Mouse (Mus musculus) hindbrain, postnatal 0 days (tissue): ENCODE measurements at regions not wholly inside any gene's neighbourhood (a gene's known extent, or its start where the extent isn't known, plus 50 kb on each side); places are given as distances from the start of the nearest gene placed in this dataset.

Source experiments
- ATAC-seq: fragments of 200-750 bp; cut with Nextera tagmentation; 2 replicates; pipeline ENCODE4 v1.8.0; 2017; ENCODE audit warnings: mild to moderate bottlenecking, moderate TSS enrichment, moderate library complexity
- DNase-seq: peaks from one replicate; pipeline ENCODE4 v3.0.0-alpha.2; 2015; ENCODE audit warnings: low spot score
- H3K27ac ChIP-seq: fragments of 300-500 bp; sonication (generic); 2 replicates; pipeline ENCODE4 v1.5.1; 2014; ENCODE audit warnings: mild to moderate bottlenecking
- H3K27me3 ChIP-seq: fragments of 300-500 bp; sonication (generic); 2 replicates; pipeline ENCODE4 v1.6.1; 2014; ENCODE audit warnings: low read length, mixed read lengths; ENCODE audit not compliant: insufficient read depth
- H3K36me3 ChIP-seq: fragments of 300-500 bp; sonication (generic); 2 replicates; pipeline ENCODE4 v1.6.1; 2014; ENCODE audit warnings: low read length, mixed read lengths; ENCODE audit not compliant: insufficient read depth
- H3K4me1 ChIP-seq: fragments of 300-500 bp; sonication (generic); 2 replicates; pipeline ENCODE4 v1.6.1; 2014; ENCODE audit warnings: antibody characterized with exemption, low read length, mixed read lengths; ENCODE audit not compliant: insufficient read depth
- H3K4me2 ChIP-seq: fragments of 300-500 bp; sonication (generic); 2 replicates; pipeline ENCODE4 v1.6.1; 2014; ENCODE audit warnings: low read depth, mild to moderate bottlenecking, low read length, moderate library complexity, mixed read lengths
- H3K4me3 ChIP-seq: fragments of 300-500 bp; sonication (generic); 2 replicates; pipeline ENCODE4 v1.5.1; 2014; ENCODE audit warnings: low read length
- H3K9ac ChIP-seq: fragments of 300-500 bp; sonication (generic); replicated peaks from 2 replicates; pipeline ENCODE4 v1.6.1; 2014; ENCODE audit warnings: mild to moderate bottlenecking, low read length, moderate library complexity, mixed read lengths
- H3K9me3 ChIP-seq: fragments of 300-500 bp; sonication (generic); 2 replicates; pipeline ENCODE4 v1.6.1; 2016; ENCODE audit warnings: low read length, mixed read lengths
- CTCF ChIP-seq: IDR thresholded peaks from 2 replicates; pipeline ENCODE4 v1.5.1; 2016; ENCODE audit warnings: antibody characterized with exemption, control low read depth, low read depth
- WGBS: fragments of 180-500 bp; shearing (Covaris S2); extraction: QIAGEN DNeasy Blood & Tissue Kit; methylation state at CpG from one replicate; pipeline ENCODE4 v1.1.7; 2014; 5-methylcytosine and 5-hydroxymethylcytosine counted together

DNA sequence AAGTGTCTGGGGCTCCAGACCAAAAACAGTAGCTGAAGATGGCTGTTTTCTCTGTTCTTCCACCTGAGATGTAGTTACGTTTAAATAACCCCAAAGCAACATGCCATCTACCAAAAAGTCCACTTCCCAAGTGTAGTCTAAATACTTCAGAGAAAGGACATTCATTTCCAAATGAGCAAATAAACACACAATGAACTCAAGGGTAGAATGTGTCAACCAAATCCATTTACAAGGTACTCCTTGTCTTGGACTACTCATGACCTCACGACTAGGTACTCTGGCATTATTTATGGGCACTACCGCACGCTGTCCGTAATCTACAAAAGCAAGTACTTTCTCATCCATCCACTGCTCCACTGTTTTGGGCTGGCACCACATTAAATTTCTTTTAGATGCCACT is 98.7 kb upstream of the Apob start:
- Histone ChIP-seq H3K4me3 (no peak overlapping the region), H3K27ac (no peak overlapping the region), H3K9me3 (no peaks in the 10 kb centered on the region), H3K36me3 (no peaks in the 10 kb centered on the region), H3K9ac (no peak overlapping the region), H3K4me2 (no peak overlapping the region), H3K27me3 (no peaks in the 10 kb centered on the region), H3K4me1 (no peaks in the 10 kb centered on the region)
- 95% methylated on average over 5 of the region's 5 CpGs for WGBS
- DNase-seq (no peak), ATAC-seq (no peak)
- no peak for TF ChIP-seq CTCF

- 47% methylated on average over 2 of the region's 2 CpGs for WGBS
- no peak overlapping the region for H3K4me2 ChIP-seq
- DNase-seq (no peak), ATAC-seq (no peak)
- no peaks in the 10 kb centered on the region for H3K36me3 ChIP-seq
- no peak for TF ChIP-seq CTCF
- H3K27ac ChIP-seq, result no peak overlapping the region
- H3K4me3 ChIP-seq, result no peak overlapping the region
- no peaks in the 10 kb centered on the region for H3K27me3 ChIP-seq
- H3K4me1 ChIP-seq, result no peaks in the 10 kb centered on the region
- no peak overlapping the region for H3K9ac ChIP-seq
- H3K9me3 ChIP-seq, result no peaks in the 10 kb centered on the region
These were observed 81.3 kb upstream of the Apob start for GRCm38 (mm10) chr12:7896156-7896555.

DNA sequence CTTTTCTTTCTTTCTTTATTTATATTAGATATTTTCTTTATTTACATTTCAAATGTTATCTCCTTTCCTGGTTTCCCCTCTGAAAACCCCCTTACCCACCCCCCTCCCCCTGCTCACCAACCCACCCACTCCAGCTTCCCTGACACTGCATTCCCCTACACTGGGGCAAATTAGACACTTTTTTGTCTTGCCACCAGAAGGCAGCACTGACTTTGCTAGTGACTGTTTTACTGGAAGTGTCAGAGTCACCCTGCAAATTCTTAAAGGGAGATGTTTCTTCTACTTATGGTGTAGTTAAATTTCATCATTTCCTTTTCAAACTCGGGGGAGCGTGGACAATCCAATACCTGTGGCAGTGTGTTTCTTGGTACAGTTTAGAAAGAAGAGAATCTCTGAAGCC is 72.1 kb upstream of the Apob start:
- 93% methylated on average over 2 of the region's 2 CpGs for WGBS
- no peak overlapping the region for H3K4me2 ChIP-seq

DNA sequence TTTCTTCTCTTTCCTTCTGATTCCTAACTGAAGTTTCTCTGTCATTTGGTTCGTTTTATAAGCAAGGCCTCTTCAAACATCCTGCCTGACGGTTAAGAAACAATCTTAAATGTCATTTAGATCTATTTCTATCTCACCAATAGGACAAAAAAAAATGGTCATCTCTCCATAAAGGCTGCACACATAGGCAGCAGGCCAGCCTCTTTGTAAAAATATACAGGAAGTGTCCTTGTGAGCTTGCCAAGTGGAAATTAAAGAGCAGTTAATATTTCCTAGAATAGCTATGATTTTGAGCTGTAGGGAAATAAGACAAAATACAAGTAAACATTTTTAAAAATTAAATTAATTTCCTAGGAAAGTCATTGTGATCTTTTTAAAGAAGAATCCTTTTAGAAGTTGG is 70.6 kb upstream of the Apob start:
- H3K4me1 ChIP-seq, result no peaks in the 10 kb centered on the region
- whole genome bisulfite sequencing, result 61% methylated on average over 2 of the region's 2 CpGs
- H3K27ac ChIP-seq, result no peak overlapping the region
- DNase-seq (no peak), ATAC-seq (no peak)
- no peak overlapping the region for H3K9ac ChIP-seq
- no peak overlapping the region for H3K4me2 ChIP-seq
- no peak for TF ChIP-seq CTCF
- no peaks in the 10 kb centered on the region for H3K27me3 ChIP-seq
- H3K36me3 ChIP-seq, result no peaks in the 10 kb centered on the region
- no peak overlapping the region for H3K4me3 ChIP-seq
- H3K9me3 ChIP-seq, result no peaks in the 10 kb centered on the region

More for the DNA sequence above, 72.1 kb upstream of the Apob start:
- no peak for TF ChIP-seq CTCF
- H3K9me3 ChIP-seq, result no peaks in the 10 kb centered on the region
- no peak overlapping the region for H3K9ac ChIP-seq
- ATAC-seq (no peak), DNase-seq (no peak)
- H3K4me3 ChIP-seq, result no peak overlapping the region
- H3K27me3 ChIP-seq, result no peaks in the 10 kb centered on the region
- no peak overlapping the region for H3K27ac ChIP-seq
- H3K4me1 ChIP-seq, result no peaks in the 10 kb centered on the region
- no peaks in the 10 kb centered on the region for H3K36me3 ChIP-seq

- no peak for DNase-seq
- no peak for TF ChIP-seq CTCF
- no peaks in the 10 kb centered on the region for H3K27me3 ChIP-seq
- H3K27ac ChIP-seq, result no peak overlapping the region
- H3K4me2 ChIP-seq, result no peak overlapping the region
- H3K4me3 ChIP-seq, result no peak overlapping the region
- 61% methylated on average over 9 of the region's 9 CpGs for WGBS
- H3K9ac ChIP-seq, result no peak overlapping the region
- no peaks in the 10 kb centered on the region for H3K4me1 ChIP-seq
- no peaks in the 10 kb centered on the region for H3K36me3 ChIP-seq
- H3K9me3 ChIP-seq, result no peaks in the 10 kb centered on the region
- ATAC-seq, result no peak
These were observed 67.6 kb upstream of the Apob start for GRCm38 (mm10) chr12:7909746-7910360.

GRCm38 (mm10) chr12:7910509-7910908 is 66.9 kb upstream of the Apob start:
- Histone ChIP-seq H3K4me2 (no peak overlapping the region), H3K36me3 (no peaks in the 10 kb centered on the region), H3K27me3 (no peaks in the 10 kb centered on the region), H3K9me3 (no peaks in the 10 kb centered on the region), H3K4me1 (no peaks in the 10 kb centered on the region), H3K9ac (no peak overlapping the region), H3K4me3 (no peak overlapping the region), H3K27ac (no peak overlapping the region)
- ATAC-seq (no peak), DNase-seq (no peak)
- no peak for TF ChIP-seq CTCF
- WGBS, result 44% methylated on average over 2 of the region's 2 CpGs

GRCm38 (mm10) chr12:7918385-7918784 is 59.1 kb upstream of the Apob start:
- no peak for ATAC-seq
- DNase-seq, result no peak
- Histone ChIP-seq H3K27me3 (no peaks in the 10 kb centered on the region), H3K4me2 (no peak overlapping the region), H3K9me3 (no peaks in the 10 kb centered on the region), H3K4me3 (no peak overlapping the region), H3K9ac (no peak overlapping the region), H3K4me1 (no peaks in the 10 kb centered on the region), H3K27ac (no peak overlapping the region), H3K36me3 (no peaks in the 10 kb centered on the region)
- no peak for TF ChIP-seq CTCF
- WGBS, result 91% methylated on average over 1 of the region's 1 CpGs
